Mouse (Mus musculus) midbrain, embryonic 14.5 days (tissue): Measurements from ENCODE around the gene Cmss1. TPM values are rescaled to one million over a fixed set of nuclear protein-coding genes. Genes with fewer than 3 reads are reported as not detected.

ENCODE experiments used
- ATAC-seq: fragments of 200-750 bp; cut with Nextera tagmentation; 2 replicates; pipeline ENCODE4 v1.8.0; 2017; ENCODE audit warnings: moderate number of reproducible peaks, moderate library complexity; ENCODE audit not compliant: low FRiP score, low TSS enrichment
- DNase-seq: peaks from one replicate; pipeline ENCODE4 v3.0.0-alpha.2; 2015
- H3K27ac ChIP-seq: fragments of 300-500 bp; sonication (generic); replicated peaks from 2 replicates; pipeline ENCODE4 v1.5.1; 2014; ENCODE audit warnings: mild to moderate bottlenecking, low read depth, low read length, moderate library complexity
- H3K27me3 ChIP-seq: fragments of 300-500 bp; sonication (generic); 2 replicates; pipeline ENCODE4 v1.6.1; 2014; ENCODE audit warnings: low read length, control low read depth, mixed read lengths; ENCODE audit not compliant: control insufficient read depth, insufficient read depth
- H3K36me3 ChIP-seq: fragments of 300-500 bp; sonication (generic); 2 replicates; pipeline ENCODE4 v1.6.1; 2014; ENCODE audit warnings: low read length, control low read depth; ENCODE audit not compliant: control insufficient read depth, insufficient read depth
- H3K4me1 ChIP-seq: fragments of 300-500 bp; sonication (generic); 2 replicates; pipeline ENCODE4 v1.6.1; 2014; ENCODE audit warnings: mild to moderate bottlenecking, antibody characterized with exemption, low read length, control low read depth; ENCODE audit not compliant: control insufficient read depth, insufficient read depth
- H3K4me2 ChIP-seq: fragments of 300-500 bp; sonication (generic); 2 replicates; pipeline ENCODE4 v1.6.1; 2014; ENCODE audit warnings: mild to moderate bottlenecking, low read length, moderate library complexity
- H3K4me3 ChIP-seq: fragments of 300-500 bp; sonication (generic); replicated peaks from 2 replicates; pipeline ENCODE4 v1.5.1; 2014; ENCODE audit warnings: low read depth, low read length
- H3K9ac ChIP-seq: fragments of 300-500 bp; sonication (generic); replicated peaks from 2 replicates; pipeline ENCODE4 v1.6.1; 2014; ENCODE audit warnings: mild to moderate bottlenecking, low read length, moderate library complexity
- H3K9me3 ChIP-seq: fragments of 300-500 bp; sonication (generic); 2 replicates; pipeline ENCODE4 v1.6.1; 2016; ENCODE audit warnings: low read length, control low read depth, mixed read lengths; ENCODE audit not compliant: control insufficient read depth
- WGBS: fragments of 180-500 bp; shearing (Covaris S2); extraction: QIAGEN DNeasy Blood & Tissue Kit; methylation state at CpG from one replicate; pipeline ENCODE4 v1.1.7; 2014; 5-methylcytosine and 5-hydroxymethylcytosine counted together
- polyA plus RNA-seq: library from polyadenylated mRNA; unstranded; fragments of >200 nt; fragmentation: Nextera tagmentation; extraction: Ambion mirVana; gene quantifications from 2 replicates; pipeline ENCODE4 v1.2.1, GENCODE M21; 2014

Cmss1 gene
- polyA plus RNA-seq, 1 experiment from 2014 or later: 38.2 TPM

GRCm38 (mm10) chr16:57553235-57553634 is 53.4 kb downstream of the Cmss1 start:
- H3K4me1 ChIP-seq: 0 out of 2 replicates have a peak, but pooled peaks cover 2% of the 10 kb centered on the region
- no peak overlapping the region for H3K9ac ChIP-seq
- H3K9me3 ChIP-seq: no peaks in the 10 kb centered on the region
- ATAC-seq (no peak), DNase-seq (no peak)
- H3K4me3 ChIP-seq: no peak overlapping the region
- no peaks in the 10 kb centered on the region for H3K36me3 ChIP-seq
- no peak overlapping the region for H3K27ac ChIP-seq
- 0 out of 2 replicates have a peak, but pooled peaks cover 10% of the 10 kb centered on the region for H3K27me3 ChIP-seq
- H3K4me2 ChIP-seq: no peak overlapping the region

- 0 out of 2 replicates have a peak, but pooled peaks cover 10% of the 10 kb centered on the region for H3K27me3 ChIP-seq
- 0 out of 2 replicates have a peak, but pooled peaks cover 2% of the 10 kb centered on the region for H3K4me1 ChIP-seq
- ATAC-seq (no peak), DNase-seq (no peak)
- no peak overlapping the region for H3K4me2 ChIP-seq
- 88% methylated on average over 5 of the region's 5 CpGs for WGBS
- no peaks in the 10 kb centered on the region for H3K9me3 ChIP-seq
- H3K4me3 ChIP-seq: no peak overlapping the region
- H3K36me3 ChIP-seq: no peaks in the 10 kb centered on the region
- no peak overlapping the region for H3K9ac ChIP-seq
- no peak overlapping the region for H3K27ac ChIP-seq
Observed at GRCm38 (mm10) chr16:57552709-57553108, 54.0 kb downstream of the Cmss1 start.

- H3K36me3 ChIP-seq: no peaks in the 10 kb centered on the region
- no peak overlapping the region for H3K4me3 ChIP-seq
- no peak for DNase-seq
- no peaks in the 10 kb centered on the region for H3K9me3 ChIP-seq
- H3K27ac ChIP-seq: no peak overlapping the region
- no peak overlapping the region for H3K9ac ChIP-seq
- no peak for ATAC-seq
- 0 out of 2 replicates have a peak, but pooled peaks cover 2% of the 10 kb centered on the region for H3K4me1 ChIP-seq
- 75% methylated on average over 2 of the region's 2 CpGs for WGBS
- 0 out of 2 replicates have a peak, but pooled peaks cover 10% of the 10 kb centered on the region for H3K27me3 ChIP-seq
- no peak overlapping the region for H3K4me2 ChIP-seq
Observed at GRCm38 (mm10) chr16:57551617-57552016, 55.0 kb downstream of the Cmss1 start.

GRCm38 (mm10) chr16:57550817-57551216 is 55.8 kb downstream of the Cmss1 start:
- Histone ChIP-seq H3K9me3 (no peaks in the 10 kb centered on the region), H3K9ac (no peak overlapping the region), H3K4me2 (no peak overlapping the region), H3K36me3 (no peaks in the 10 kb centered on the region), H3K4me1 (0 out of 2 replicates have a peak, but pooled peaks cover 2% of the 10 kb centered on the region), H3K27ac (no peak overlapping the region), H3K27me3 (0 out of 2 replicates have a peak, but pooled peaks cover 10% of the 10 kb centered on the region), H3K4me3 (no peak overlapping the region)
- DNase-seq (no peak), ATAC-seq (no peak)
- 56% methylated on average over 2 of the region's 2 CpGs for WGBS

- H3K4me3 ChIP-seq: no peak overlapping the region
- DNase-seq (no peak), ATAC-seq (no peak)
- 0 out of 2 replicates have a peak, but pooled peaks cover 2% of the 10 kb centered on the region for H3K4me1 ChIP-seq
- H3K4me2 ChIP-seq: no peak overlapping the region
- WGBS: 66% methylated on average over 3 of the region's 3 CpGs
- no peak overlapping the region for H3K9ac ChIP-seq
- no peak overlapping the region for H3K27ac ChIP-seq
- H3K9me3 ChIP-seq: no peaks in the 10 kb centered on the region
- H3K36me3 ChIP-seq: no peaks in the 10 kb centered on the region
- H3K27me3 ChIP-seq: 0 out of 2 replicates have a peak, but pooled peaks cover 10% of the 10 kb centered on the region
Observed at GRCm38 (mm10) chr16:57550088-57550487, 56.6 kb downstream of the Cmss1 start.

- Histone ChIP-seq H3K4me2 (peak overlapping the region; percentile 90), H3K36me3 (no peaks in the 10 kb centered on the region), H3K4me1 (0 out of 2 replicates have a peak, but pooled peaks cover 2% of the 10 kb centered on the region), H3K9ac (peak overlapping the region; percentile 72), H3K27me3 (0 out of 2 replicates have a peak, but pooled peaks cover 10% of the 10 kb centered on the region), H3K27ac (no peak overlapping the region), H3K9me3 (no peaks in the 10 kb centered on the region), H3K4me3 (peak overlapping the region; percentile 68)
- WGBS: 2% methylated on average over 64 of the region's 64 CpGs
- ATAC-seq (peak; percentile 92), DNase-seq (peak; percentile 88)
Observed at GRCm38 (mm10) chr16:57549061-57550037, 57.3 kb downstream of the Cmss1 start.

GRCm38 (mm10) chr16:57548608-57549007 is 58.1 kb downstream of the Cmss1 start:
- H3K36me3 ChIP-seq: no peaks in the 10 kb centered on the region
- ATAC-seq (no peak), DNase-seq (peak; percentile 9)
- peak overlapping the region; percentile 72; the same call in 1 of the 2 replicates for H3K9ac ChIP-seq
- 69% methylated on average over 2 of the region's 2 CpGs for WGBS
- H3K27me3 ChIP-seq: 0 out of 2 replicates have a peak, but pooled peaks cover 10% of the 10 kb centered on the region
- H3K27ac ChIP-seq: no peak overlapping the region
- 0 out of 2 replicates have a peak, but pooled peaks cover 2% of the 10 kb centered on the region for H3K4me1 ChIP-seq
- peak overlapping the region; percentile 90 for H3K4me2 ChIP-seq
- H3K9me3 ChIP-seq: no peaks in the 10 kb centered on the region
- H3K4me3 ChIP-seq: peak overlapping the region; percentile 68

- WGBS: 66% methylated on average over 1 of the region's 1 CpGs
- no peaks in the 10 kb centered on the region for H3K9me3 ChIP-seq
- no peak overlapping the region for H3K27ac ChIP-seq
- no peak overlapping the region for H3K4me2 ChIP-seq
- H3K36me3 ChIP-seq: no peaks in the 10 kb centered on the region
- ATAC-seq: no peak
- no peak overlapping the region for H3K4me3 ChIP-seq
- 0 out of 2 replicates have a peak, but pooled peaks cover 2% of the 10 kb centered on the region for H3K4me1 ChIP-seq
- no peak overlapping the region for H3K9ac ChIP-seq
- H3K27me3 ChIP-seq: 0 out of 2 replicates have a peak, but pooled peaks cover 10% of the 10 kb centered on the region
- DNase-seq: no peak
Observed at GRCm38 (mm10) chr16:57546355-57546754, 60.3 kb downstream of the Cmss1 start.
